Mouse (Mus musculus) neural tube, embryonic 12.5 days (tissue): Measurements from ENCODE around the gene Vwa3b. TPM values are rescaled to one million over a fixed set of nuclear protein-coding genes. Genes with fewer than 3 reads are reported as not detected.

Source experiments
- ATAC-seq: fragments of 200-750 bp; cut with Nextera tagmentation; 2 replicates; pipeline ENCODE4 v1.8.0; 2017; ENCODE audit warnings: low read depth, mild to moderate bottlenecking, moderate TSS enrichment, moderate library complexity; ENCODE audit not compliant: low FRiP score
- H3K27ac ChIP-seq: fragments of 300-500 bp; sonication (generic); 2 replicates; pipeline ENCODE4 v1.5.1; 2016
- H3K27me3 ChIP-seq: fragments of 300-500 bp; sonication (generic); replicated peaks from 2 replicates; pipeline ENCODE4 v1.6.1; 2016; ENCODE audit warnings: mild to moderate bottlenecking
- H3K36me3 ChIP-seq: fragments of 300-500 bp; sonication (generic); 2 replicates; pipeline ENCODE4 v1.6.1; 2016; ENCODE audit warnings: mild to moderate bottlenecking
- H3K4me1 ChIP-seq: fragments of 300-500 bp; sonication (generic); 2 replicates; pipeline ENCODE4 v1.6.1; 2016
- H3K4me2 ChIP-seq: fragments of 300-500 bp; sonication (generic); replicated peaks from 2 replicates; pipeline ENCODE4 v1.6.1; 2016; ENCODE audit warnings: mild to moderate bottlenecking
- H3K4me3 ChIP-seq: fragments of 300-500 bp; sonication (generic); 2 replicates; pipeline ENCODE4 v1.5.1; 2016
- H3K9ac ChIP-seq: fragments of 300-500 bp; sonication (generic); 2 replicates; pipeline ENCODE4 v1.6.1; 2016; ENCODE audit warnings: mild to moderate bottlenecking
- H3K9me3 ChIP-seq: fragments of 300-500 bp; sonication (generic); 2 replicates; pipeline ENCODE4 v1.6.1; 2016; ENCODE audit warnings: mild to moderate bottlenecking
- WGBS: fragments of 180-500 bp; shearing (Covaris S2); methylation state at CpG from one replicate; pipeline ENCODE4 v1.1.7; 2016; 5-methylcytosine and 5-hydroxymethylcytosine counted together
- polyA plus RNA-seq: library from polyadenylated mRNA; unstranded; fragments of >200 nt; fragmentation: Nextera tagmentation; extraction: Ambion mirVana; gene quantifications from 2 replicates; pipeline ENCODE4 v1.2.1, GENCODE M21; 2016

Gene Vwa3b
- polyA plus RNA-seq, 1 experiment from 2014 or later: 0.27 TPM

- ATAC-seq: peak; percentile 84
- H3K4me2 ChIP-seq: 0 out of 2 replicates have a peak overlapping the region, but pooled peaks have one; percentile 7
- WGBS: 38% methylated on average over 6 of the region's 6 CpGs
- no peaks in the 10 kb centered on the region; the same call in 1 of the 2 replicates for H3K27me3 ChIP-seq
- no peaks in the 10 kb centered on the region for H3K36me3 ChIP-seq
- H3K9me3 ChIP-seq: no peaks in the 10 kb centered on the region
- peaks cover 12% of the 10 kb centered on the region for H3K4me1 ChIP-seq
- H3K9ac ChIP-seq: no peak overlapping the region
- H3K27ac ChIP-seq: no peak overlapping the region
- H3K4me3 ChIP-seq: no peak overlapping the region
These were observed 193.9 kb downstream of the Vwa3b start for GRCm38 (mm10) chr1:37220134-37220907.

GRCm38 (mm10) chr1:37222002-37222401, 195.6 kb downstream of the Vwa3b start:
- 79% methylated on average over 7 of the region's 7 CpGs for WGBS
- no peaks in the 10 kb centered on the region; the same call in 1 of the 2 replicates for H3K27me3 ChIP-seq
- H3K4me1 ChIP-seq: peaks cover 12% of the 10 kb centered on the region
- no peak overlapping the region for H3K9ac ChIP-seq
- H3K27ac ChIP-seq: no peak overlapping the region
- no peaks in the 10 kb centered on the region for H3K36me3 ChIP-seq
- no peak overlapping the region for H3K4me2 ChIP-seq
- H3K9me3 ChIP-seq: no peaks in the 10 kb centered on the region
- ATAC-seq: no peak
- no peak overlapping the region for H3K4me3 ChIP-seq

- Histone ChIP-seq H3K4me3 (no peak overlapping the region), H3K27me3 (no peaks in the 10 kb centered on the region), H3K36me3 (no peaks in the 10 kb centered on the region), H3K4me2 (no peak overlapping the region), H3K27ac (no peak overlapping the region), H3K9me3 (peaks cover 5% of the 10 kb centered on the region; the same call in 1 of the 2 replicates), H3K9ac (no peak overlapping the region), H3K4me1 (no peaks in the 10 kb centered on the region)
- ATAC-seq: no peak
- WGBS: 77% methylated on average over 6 of the region's 6 CpGs
These were observed 204.0 kb downstream of the Vwa3b start for GRCm38 (mm10) chr1:37230404-37230803.

DNA sequence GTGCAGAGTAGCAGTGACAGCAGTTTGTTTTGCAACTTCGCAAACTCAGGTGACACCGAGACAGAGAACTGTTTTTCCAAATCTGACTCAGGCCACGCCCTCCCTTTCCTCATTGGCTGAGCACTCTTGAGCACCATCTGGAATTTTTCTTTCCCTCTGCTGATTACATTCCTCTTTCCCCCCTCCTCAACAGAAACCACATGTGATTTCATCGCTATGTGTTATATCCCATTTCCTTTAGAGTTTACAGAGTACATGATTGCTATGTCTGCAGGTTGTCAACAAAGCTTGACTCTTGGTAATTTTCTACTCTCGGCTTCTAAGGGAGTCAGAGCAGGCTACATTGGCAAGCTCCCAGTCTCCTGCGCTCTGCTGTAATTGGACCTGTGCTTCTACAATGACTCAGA, 204.9 kb downstream of the Vwa3b start:
- no peak overlapping the region for H3K4me3 ChIP-seq
- peaks cover 5% of the 10 kb centered on the region; the same call in 1 of the 2 replicates for H3K9me3 ChIP-seq
- 71% methylated on average over 6 of the region's 6 CpGs for WGBS
- H3K27me3 ChIP-seq: no peaks in the 10 kb centered on the region
- no peak overlapping the region for H3K9ac ChIP-seq
- H3K4me2 ChIP-seq: no peak overlapping the region
- H3K27ac ChIP-seq: no peak overlapping the region
- H3K36me3 ChIP-seq: no peaks in the 10 kb centered on the region
- no peak for ATAC-seq
- no peaks in the 10 kb centered on the region for H3K4me1 ChIP-seq

Other genes with a start within 250 kb of the Vwa3b start
- 16.2 and 18.3 TPM in 2 replicates for gene Tmem131, start 82.9 kb upstream of the Vwa3b start, polyA plus RNA-seq
- gene Cnga3, start 187.8 kb downstream of the Vwa3b start, polyA plus RNA-seq: not detected in 2 replicates